Mouse (Mus musculus) lung, postnatal 36 days (tissue): ENCODE data around the gene Ropn1.
"Not testable (repeated sequence)": the region's sequence is repeated elsewhere in the genome, so short reads cannot be mapped to it uniquely, and the experiment has no call there.

Experiments
- DNase-seq: peaks from one replicate; pipeline ENCODE4 v3.0.0; 2022; ENCODE audit warnings: mixed read lengths

Ropn1 gene

DNA sequence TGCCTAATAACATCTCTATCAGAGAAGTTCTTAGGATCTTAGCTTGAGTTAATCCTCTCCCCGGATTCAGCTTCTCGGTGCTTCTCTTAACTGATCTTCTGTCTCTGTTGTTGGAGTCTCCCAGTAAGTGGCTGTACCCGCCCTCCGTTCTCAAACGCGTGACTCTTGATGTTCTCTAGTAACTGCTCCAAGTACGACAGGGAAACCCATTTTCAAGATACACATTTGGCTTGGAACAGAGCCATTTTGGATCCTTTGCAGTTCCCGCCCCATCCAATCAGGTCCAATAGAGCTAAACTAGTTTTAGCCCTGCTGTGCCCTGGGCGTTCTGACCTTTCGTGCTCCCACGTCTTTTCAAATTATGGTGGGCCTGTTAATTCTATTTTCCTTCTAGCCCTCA, 41.4 kb downstream of the Ropn1 start:
- DNase-seq, result peak; percentile 35

DNA sequence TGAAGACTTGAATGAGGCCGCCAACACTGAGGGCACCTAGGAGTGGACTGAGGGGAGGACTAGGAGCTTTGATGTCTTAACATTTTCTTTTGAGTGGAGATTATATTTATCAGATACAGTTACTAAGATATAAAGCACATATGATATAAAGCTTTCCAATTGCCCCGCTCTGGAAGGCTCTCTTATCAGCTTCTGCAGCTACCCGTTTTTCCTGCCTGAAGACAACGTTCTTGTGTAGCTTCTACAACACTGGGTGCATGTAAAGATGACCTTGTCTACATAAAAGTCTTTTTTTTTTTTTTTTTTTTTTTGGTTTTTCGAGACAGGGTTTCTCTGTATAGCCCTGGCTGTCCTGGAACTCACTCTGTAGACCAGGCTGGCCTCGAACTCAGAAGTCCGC, 44.8 kb downstream of the Ropn1 start:
- DNase-seq, result no peak

DNA sequence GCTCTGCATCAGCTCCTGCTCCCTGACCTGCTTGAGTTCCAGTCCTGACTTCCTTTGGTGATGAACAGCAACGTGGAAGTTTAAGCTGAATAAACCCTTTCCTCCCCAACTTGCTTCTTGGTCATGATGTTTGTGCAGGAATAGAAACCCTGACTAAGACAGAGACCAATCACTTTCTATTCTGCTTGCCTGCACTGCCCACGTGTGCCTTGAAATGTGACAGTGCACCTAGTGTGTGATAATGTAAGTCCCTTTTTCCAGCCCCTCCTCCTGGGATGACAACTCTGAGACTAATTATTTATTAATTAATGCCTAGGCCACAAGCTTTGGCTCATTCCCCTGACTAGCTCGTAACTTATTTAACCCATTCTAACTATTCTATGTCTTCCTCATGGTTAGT, 49.0 kb downstream of the Ropn1 start:
- not testable (repeated sequence) for DNase-seq

DNA sequence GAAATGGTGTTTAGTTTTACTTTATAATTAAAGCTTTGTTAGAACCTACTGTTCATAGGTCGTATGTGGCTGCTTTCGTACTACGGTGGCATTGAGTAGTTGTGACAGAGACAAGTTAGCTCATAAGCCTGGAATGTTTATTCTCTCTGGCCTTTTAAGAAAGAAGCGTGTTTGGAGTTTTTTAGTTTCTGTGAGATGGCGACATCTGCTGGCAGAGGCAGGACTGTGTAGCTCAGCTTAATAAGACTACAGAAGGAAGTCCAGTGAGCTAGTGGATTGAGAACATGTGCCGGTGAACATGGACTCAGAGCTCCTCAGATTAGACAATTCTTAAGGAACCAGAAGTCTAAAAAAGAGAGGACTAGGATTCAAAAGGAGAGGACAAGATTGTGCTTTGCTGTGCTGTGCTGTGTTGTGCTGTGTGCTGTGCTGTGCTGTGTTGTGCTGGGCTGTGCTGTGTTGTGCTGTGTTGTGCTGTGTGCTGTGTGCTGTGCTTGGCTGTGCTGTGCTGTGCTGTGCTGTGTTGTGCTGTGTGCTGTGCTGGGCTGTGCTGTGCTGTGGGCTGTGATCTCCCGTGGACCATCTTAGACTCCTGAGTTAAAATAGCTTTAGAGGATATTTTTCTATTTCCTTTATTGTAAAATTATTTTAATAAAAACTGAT, 50.6 kb downstream of the Ropn1 start:
- peak; percentile 92 for DNase-seq

DNA sequence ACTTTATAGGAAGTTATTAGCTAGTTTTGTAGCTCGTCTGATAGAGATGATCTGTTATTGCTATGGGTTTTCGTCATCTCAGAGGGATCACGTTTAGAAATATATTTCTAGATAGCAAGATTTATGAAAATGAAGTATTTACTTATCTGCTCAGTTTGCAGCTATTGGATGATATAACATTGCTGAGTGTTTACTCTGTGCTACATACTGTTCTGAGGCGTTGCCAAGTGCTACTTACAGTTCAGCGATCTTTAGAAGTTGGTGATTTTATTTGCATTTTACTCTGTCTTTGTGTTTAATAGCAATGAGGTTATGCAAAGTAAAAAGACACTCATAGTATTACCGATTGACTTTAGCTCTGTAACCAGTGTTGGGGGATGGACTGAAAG, 51.1 kb downstream of the Ropn1 start:
- DNase-seq, result peak; percentile 27

DNA sequence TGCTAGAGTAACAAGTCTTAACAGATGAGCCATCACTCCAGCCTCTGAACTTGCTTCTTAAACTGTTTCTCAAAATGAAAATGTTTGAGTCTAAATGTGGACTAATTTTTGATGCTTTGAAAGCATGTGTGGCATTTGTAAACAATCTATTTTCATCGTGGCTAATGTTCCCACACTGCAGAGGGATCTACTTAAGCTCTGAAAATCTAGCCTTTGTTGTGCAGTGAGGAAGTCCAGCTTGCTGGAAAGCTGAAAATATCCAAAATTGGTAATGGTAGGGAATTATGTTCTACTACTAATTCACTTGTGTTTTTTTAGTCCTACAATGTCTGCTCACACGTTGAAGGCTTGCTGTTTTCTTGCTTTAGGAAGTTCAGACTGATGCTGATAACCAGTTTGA, 56.3 kb downstream of the Ropn1 start:
- peak; percentile 17 for DNase-seq

DNA sequence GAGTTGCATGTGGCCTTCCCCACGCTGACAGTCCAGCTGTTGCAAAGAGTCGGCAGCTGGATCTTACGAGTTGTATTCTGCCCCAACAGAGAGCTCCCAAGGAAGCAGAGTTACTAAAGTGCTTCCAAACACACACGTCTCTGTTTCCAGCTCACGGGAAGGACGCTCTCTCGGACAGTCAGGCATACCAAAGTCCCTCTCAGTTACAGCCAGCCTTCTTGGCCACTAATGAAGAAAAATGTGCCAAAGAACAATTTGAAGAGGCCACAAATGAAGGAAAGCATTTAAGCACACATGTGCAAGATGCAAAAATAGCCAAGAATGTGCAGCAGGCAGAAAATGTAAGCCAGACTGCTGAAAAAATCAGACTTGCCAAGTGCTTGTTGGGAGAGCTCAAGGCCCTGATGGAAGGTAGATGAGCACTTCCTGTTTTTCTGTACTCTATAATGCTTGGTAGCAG, 56.8 kb downstream of the Ropn1 start:
- DNase-seq, result peak; percentile 47

DNA sequence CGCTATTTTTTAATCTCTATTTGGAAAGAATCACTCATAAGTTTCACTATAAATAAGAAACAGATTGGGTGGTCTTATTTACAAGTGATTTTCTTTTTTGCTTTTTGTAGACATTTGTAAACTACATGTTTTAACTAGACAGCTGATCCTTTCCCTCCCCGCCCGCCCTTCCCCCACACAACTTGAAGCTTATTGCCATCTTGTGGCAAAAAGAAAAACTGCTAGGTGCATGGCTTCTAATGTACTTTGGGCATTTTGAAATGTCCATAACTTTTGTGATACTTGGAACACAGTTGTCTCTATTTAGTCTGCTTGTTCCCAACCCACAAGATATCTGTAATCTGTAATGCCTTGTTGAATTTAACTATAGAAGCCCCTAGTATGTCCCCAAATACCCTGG, 61.8 kb downstream of the Ropn1 start:
- DNase-seq, result peak; percentile 16

DNA sequence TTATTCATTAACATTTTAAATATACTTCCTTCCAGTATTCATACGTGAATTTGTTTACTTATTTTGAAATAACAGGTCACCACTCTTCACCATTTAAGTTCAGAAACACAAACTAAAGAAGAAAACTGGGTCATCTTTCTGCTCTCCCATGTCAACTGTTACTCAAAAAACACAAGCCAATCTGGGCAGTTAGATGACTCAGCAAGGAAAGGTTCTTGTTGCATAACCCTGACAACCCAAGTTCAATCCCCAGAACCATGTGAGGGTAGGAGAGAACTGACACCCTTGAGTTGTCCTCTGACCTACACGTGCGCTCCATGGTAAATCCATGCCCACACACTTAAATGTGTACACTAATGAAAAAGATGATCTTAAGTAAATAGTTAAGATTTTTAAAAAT, 75.4 kb downstream of the Ropn1 start:
- no peak for DNase-seq
